Mouse (Mus musculus) liver, adult 2 months (tissue): ENCODE data around the gene Scd3. TPM values are rescaled to one million over a fixed set of nuclear protein-coding genes. Genes with fewer than 3 reads are reported as not detected.

ENCODE experiments used
- DNase-seq: peaks from one replicate; pipeline ENCODE4 v3.0.0-alpha.2; 2011; ENCODE audit warnings: low read depth, low spot score; ENCODE audit errors: extremely low read depth
- H3K27ac ChIP-seq: fragments of 200-500 bp; replicated peaks from 2 replicates; pipeline ENCODE4 v1.5.1; 2012; ENCODE audit warnings: low read depth, mild to moderate bottlenecking, control low read depth, inconsistent platforms, low read length; ENCODE audit not compliant: insufficient read depth
- H3K27me3 ChIP-seq: fragments of 200-500 bp; 2 replicates; pipeline ENCODE4 v1.6.1; 2012; ENCODE audit warnings: mild to moderate bottlenecking, moderate library complexity, low read length, inconsistent platforms; ENCODE audit not compliant: control insufficient read depth, insufficient read depth
- H3K36me3 ChIP-seq: fragments of 200-500 bp; 2 replicates; pipeline ENCODE4 v1.6.1; 2012; ENCODE audit warnings: low read length, inconsistent platforms; ENCODE audit not compliant: control insufficient read depth, insufficient read depth
- H3K4me1 ChIP-seq: fragments of 200-500 bp; 2 replicates; pipeline ENCODE4 v1.6.1; 2011; ENCODE audit warnings: low read length; ENCODE audit not compliant: control insufficient read depth, insufficient read depth
- H3K4me3 ChIP-seq: fragments of 200-500 bp; 2 replicates; pipeline ENCODE4 v1.5.1; 2011; ENCODE audit warnings: low read depth, mild to moderate bottlenecking, control low read depth, low read length, moderate library complexity; ENCODE audit not compliant: insufficient read depth
- H3K79me2 ChIP-seq: fragments of 200-500 bp; 2 replicates; pipeline ENCODE4 v1.6.1; 2012; ENCODE audit warnings: inconsistent platforms, mild to moderate bottlenecking, low read length, moderate library complexity; ENCODE audit not compliant: control insufficient read depth, insufficient read depth
- H3K9ac ChIP-seq: fragments of 200-500 bp; 2 replicates; pipeline ENCODE4 v1.6.1; 2012; ENCODE audit warnings: low read depth, mild to moderate bottlenecking, control low read depth, inconsistent platforms, low read length
- CTCF ChIP-seq: fragments of 200-500 bp; IDR thresholded peaks from 2 replicates; pipeline ENCODE4 v1.5.1; 2011; ENCODE audit warnings: low read depth, low read length, control low read depth
- POLR2A ChIP-seq: fragments of 200-500 bp; IDR thresholded peaks from 2 replicates; pipeline ENCODE4 v1.6.1; 2011; ENCODE audit warnings: low read length, control low read depth; ENCODE audit not compliant: insufficient read depth; ENCODE audit errors: extremely low read depth
- WGBS: fragments of 180-500 bp; shearing (Covaris S2); methylation state at CpG from one replicate; pipeline ENCODE4 v1.1.7; 2018; 5-methylcytosine and 5-hydroxymethylcytosine counted together
- polyA plus RNA-seq: library from polyadenylated mRNA; depleted of rRNA; stranded (reverse); fragments of >200 nt; gene quantifications from 2 replicates; pipeline ENCODE4 v1.2.3, GENCODE M21; 2012
- total RNA-seq: library from RNA; depleted of rRNA; stranded (reverse); fragments of >200 nt; gene quantifications from 2 replicates; pipeline ENCODE4 v1.2.3, GENCODE M21; 2014

Scd3 gene
- total and polyA plus RNA-seq, 2 experiments, result 0.02 TPM; not detected in 1

DNA sequence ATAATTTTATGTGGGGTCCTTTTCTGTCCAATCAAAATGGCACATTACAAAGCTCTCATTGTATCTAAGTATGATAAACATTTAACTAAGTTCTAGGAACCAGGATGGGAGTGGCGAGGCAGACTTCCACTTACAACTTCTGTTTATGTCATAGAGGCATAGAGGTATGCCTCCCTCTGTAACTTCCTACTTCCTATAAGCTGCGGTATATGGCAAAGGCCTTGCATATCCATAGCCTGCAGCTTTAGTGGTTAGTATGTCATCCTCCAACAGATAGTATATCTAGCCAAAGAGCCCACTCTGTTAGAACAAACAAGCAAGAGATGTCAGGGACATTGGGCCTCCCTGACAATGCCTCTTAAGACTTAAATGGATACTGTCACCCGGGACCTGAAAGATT, 26.3 kb upstream of the Scd3 start:
- no peak overlapping the region for H3K9ac ChIP-seq
- WGBS, result 95% methylated on average over 3 of the region's 3 CpGs
- TF ChIP-seq POLR2A, result no peak
- TF ChIP-seq CTCF, result no peak
- H3K36me3 ChIP-seq, result no peaks in the 10 kb centered on the region
- H3K27me3 ChIP-seq, result peaks cover 4% of the 10 kb centered on the region; the same call in 1 of the 2 replicates
- no peaks in the 10 kb centered on the region for H3K79me2 ChIP-seq
- H3K4me3 ChIP-seq, result no peak overlapping the region
- no peaks in the 10 kb centered on the region for H3K4me1 ChIP-seq
- DNase-seq, result no peak
- no peak overlapping the region for H3K27ac ChIP-seq

DNA sequence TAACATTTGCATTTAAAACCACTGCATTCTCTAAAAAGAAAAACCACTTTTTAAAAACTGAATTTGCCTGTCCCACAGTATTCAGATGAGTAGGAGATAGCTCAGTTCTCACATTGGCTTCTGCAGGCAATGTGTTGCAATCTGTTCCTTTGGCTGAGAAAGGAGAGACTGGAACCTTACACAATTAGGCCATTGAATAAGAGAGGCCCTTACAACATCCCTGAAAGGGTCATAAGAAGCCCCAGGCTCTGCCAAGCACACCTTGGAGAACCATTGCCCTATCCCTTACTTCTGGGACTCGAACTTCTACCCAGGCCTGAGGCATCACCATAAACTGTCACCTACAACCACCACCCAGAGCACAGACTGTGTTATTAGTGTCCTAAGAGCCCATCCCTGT, 22.6 kb upstream of the Scd3 start:
- Histone ChIP-seq H3K79me2 (no peaks in the 10 kb centered on the region), H3K27me3 (0 out of 2 replicates have a peak, but pooled peaks cover 2% of the 10 kb centered on the region), H3K36me3 (no peaks in the 10 kb centered on the region), H3K4me3 (no peak overlapping the region), H3K9ac (no peak overlapping the region), H3K27ac (no peak overlapping the region), H3K4me1 (no peaks in the 10 kb centered on the region)
- no peak for DNase-seq
- TF ChIP-seq POLR2A (no peak), CTCF (no peak)
- 84% methylated on average over 1 of the region's 1 CpGs for WGBS

DNA sequence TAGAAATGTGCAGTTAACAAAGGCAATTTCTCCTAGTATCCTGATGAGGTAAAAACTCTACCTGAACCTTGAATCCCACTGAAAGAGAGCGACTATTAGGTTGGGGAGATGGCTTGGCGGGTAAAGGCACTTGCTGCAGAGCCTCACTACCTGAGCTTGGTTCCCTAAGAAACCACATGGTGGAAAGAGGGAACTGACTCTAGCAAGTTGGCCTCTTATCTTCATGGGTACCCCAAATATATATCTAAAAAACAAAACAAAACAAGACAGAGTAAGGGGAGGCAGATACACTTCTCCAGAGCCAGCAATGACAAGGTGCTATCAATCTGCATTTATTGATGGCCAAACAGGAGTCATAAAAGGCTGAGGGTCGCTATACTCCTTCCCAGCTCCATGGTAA, 19.1 kb upstream of the Scd3 start:
- Histone ChIP-seq H3K27me3 (peaks cover 3% of the 10 kb centered on the region; the same call in 1 of the 2 replicates), H3K36me3 (no peaks in the 10 kb centered on the region), H3K79me2 (no peaks in the 10 kb centered on the region), H3K27ac (no peak overlapping the region), H3K4me3 (no peak overlapping the region), H3K4me1 (no peaks in the 10 kb centered on the region), H3K9ac (no peak overlapping the region)
- no peak for DNase-seq
- TF ChIP-seq CTCF, result no peak
- TF ChIP-seq POLR2A, result no peak
- WGBS, result 78% methylated on average over 3 of the region's 3 CpGs

DNA sequence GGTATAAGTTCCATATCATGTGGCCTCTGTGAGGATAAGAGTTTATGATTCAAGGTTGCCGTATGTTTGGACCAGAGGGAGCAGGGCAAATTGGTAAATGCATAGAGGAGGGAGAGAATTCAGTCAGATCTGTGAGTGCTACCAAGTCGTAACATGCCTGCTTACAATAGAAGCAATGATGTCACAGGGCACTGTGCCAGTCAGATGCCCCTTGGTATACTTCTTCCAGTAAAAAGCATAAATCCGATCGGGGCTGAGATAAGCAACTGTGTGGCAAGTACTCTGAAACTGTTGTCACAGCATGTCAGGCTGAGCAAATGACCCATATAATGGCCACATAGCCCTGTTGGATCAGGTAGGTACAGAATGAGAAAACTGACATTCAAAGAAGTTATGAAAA, 14.0 kb upstream of the Scd3 start:
- Histone ChIP-seq H3K79me2 (no peaks in the 10 kb centered on the region), H3K4me3 (no peak overlapping the region), H3K27ac (no peak overlapping the region), H3K27me3 (peaks cover 9% of the 10 kb centered on the region; the same call in 1 of the 2 replicates), H3K4me1 (no peaks in the 10 kb centered on the region), H3K36me3 (no peaks in the 10 kb centered on the region), H3K9ac (no peak overlapping the region)
- no peak for DNase-seq
- no peak for TF ChIP-seq CTCF
- no peak for TF ChIP-seq POLR2A
- 87% methylated on average over 4 of the region's 4 CpGs for WGBS

DNA sequence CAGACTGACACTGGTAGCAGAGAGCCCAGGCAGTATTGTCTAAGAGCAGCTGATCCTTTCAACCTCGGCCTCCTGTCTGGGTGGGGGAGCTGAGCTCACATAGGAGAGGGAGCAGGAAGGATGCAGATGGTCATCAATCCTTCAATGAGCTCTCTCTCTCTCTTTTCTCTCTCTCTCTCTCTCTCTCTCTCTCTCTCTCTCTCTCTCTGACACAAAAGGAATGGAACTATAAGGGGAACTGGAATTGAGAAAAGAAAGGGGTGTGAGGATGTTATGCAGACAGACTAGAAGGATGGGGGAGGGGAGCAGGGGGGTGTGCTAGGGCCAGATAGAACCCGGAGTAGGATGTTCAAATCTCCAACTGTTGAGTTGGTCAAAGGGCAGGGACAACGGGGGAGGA, 10.7 kb upstream of the Scd3 start, which contains the start of gene Pkd2l1:
Gene Pkd2l1, minus strand, starts transcription at position 101 of the 400 bp plus-strand sequence.
- Histone ChIP-seq H3K27me3 (0 out of 2 replicates have a peak, but pooled peaks cover 7% of the 10 kb centered on the region), H3K4me1 (no peaks in the 10 kb centered on the region), H3K4me3 (no peak within 1 kb of the TSS), H3K36me3 (no peaks in the 10 kb centered on the region), H3K79me2 (no peaks in the 10 kb centered on the region), H3K27ac (no peak within 1 kb of the TSS), H3K9ac (no peak within 1 kb of the TSS)
- TF ChIP-seq POLR2A, result no peak
- no peak for DNase-seq
- 28% methylated on average over 3 of the region's 3 CpGs for WGBS

DNA sequence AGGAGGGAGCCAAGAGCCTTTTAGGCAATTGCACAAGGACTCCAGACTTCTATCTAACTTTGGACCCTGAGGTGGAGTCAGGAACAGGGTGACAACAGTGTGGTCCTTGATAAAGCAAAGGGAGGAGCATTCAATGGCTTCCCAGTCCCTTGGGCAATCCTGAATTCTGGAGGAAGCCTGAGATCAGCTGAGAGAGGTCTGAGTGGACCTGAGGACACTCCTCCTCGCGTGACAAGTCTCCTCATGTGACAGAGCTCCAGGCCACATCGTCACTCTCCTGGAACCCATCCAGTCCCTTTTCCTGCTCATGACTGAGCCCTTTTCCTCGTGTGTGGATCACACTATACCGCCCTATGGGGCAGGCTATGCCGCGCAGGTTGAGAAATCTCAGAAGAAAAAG, 9.2 kb upstream of the Scd3 start:
- 76% methylated on average over 7 of the region's 7 CpGs for WGBS
- Histone ChIP-seq H3K27me3 (0 out of 2 replicates have a peak, but pooled peaks cover 7% of the 10 kb centered on the region), H3K27ac (no peak overlapping the region), H3K4me3 (no peak overlapping the region), H3K79me2 (no peaks in the 10 kb centered on the region), H3K9ac (no peak overlapping the region), H3K36me3 (no peaks in the 10 kb centered on the region), H3K4me1 (no peaks in the 10 kb centered on the region)
- TF ChIP-seq CTCF (no peak), POLR2A (no peak)
- no peak for DNase-seq
